Mouse (Mus musculus) liver, embryonic 16.5 days (tissue): Measurements from ENCODE around the gene Upk3bl. TPM values are rescaled to one million over a fixed set of nuclear protein-coding genes. Genes with fewer than 3 reads are reported as not detected.
A peak's percentile ranks its signal among the peaks of the same experiment; 100 is the strongest.

Experiments
- ATAC-seq: fragments of 200-750 bp; cut with Nextera tagmentation; 2 replicates; pipeline ENCODE4 v1.8.0; 2017; ENCODE audit warnings: low read depth, mild to moderate bottlenecking, moderate number of reproducible peaks, moderate library complexity
- H3K27ac ChIP-seq: fragments of 300-500 bp; sonication (generic); 2 replicates; pipeline ENCODE4 v1.5.1; 2014; ENCODE audit warnings: mild to moderate bottlenecking, low read length
- H3K27me3 ChIP-seq: fragments of 300-500 bp; sonication (generic); 2 replicates; pipeline ENCODE4 v1.6.1; 2014; ENCODE audit warnings: low read depth, low read length, mixed read lengths; ENCODE audit not compliant: control insufficient read depth, insufficient read depth
- H3K36me3 ChIP-seq: fragments of 300-500 bp; sonication (generic); 2 replicates; pipeline ENCODE4 v1.6.1; 2014; ENCODE audit warnings: mild to moderate bottlenecking; ENCODE audit not compliant: control insufficient read depth, insufficient read depth
- H3K4me1 ChIP-seq: fragments of 300-500 bp; sonication (generic); 2 replicates; pipeline ENCODE4 v1.6.1; 2014; ENCODE audit warnings: low read depth, low read length, mixed read lengths; ENCODE audit not compliant: control insufficient read depth
- H3K4me2 ChIP-seq: fragments of 300-500 bp; sonication (generic); 2 replicates; pipeline ENCODE4 v1.6.1; 2014; ENCODE audit warnings: low read depth, low read length, mixed read lengths
- H3K4me3 ChIP-seq: fragments of 300-500 bp; sonication (generic); 2 replicates; pipeline ENCODE4 v1.5.1; 2014; ENCODE audit warnings: low read depth, mild to moderate bottlenecking, low read length
- H3K9ac ChIP-seq: fragments of 300-500 bp; sonication (generic); 2 replicates; pipeline ENCODE4 v1.6.1; 2014; ENCODE audit warnings: low read depth, low read length
- H3K9me3 ChIP-seq: fragments of 300-500 bp; sonication (generic); replicated peaks from 2 replicates; pipeline ENCODE4 v1.6.1; 2016; ENCODE audit warnings: low read length; ENCODE audit not compliant: control insufficient read depth
- WGBS: fragments of 180-500 bp; shearing (Covaris S2); extraction: QIAGEN DNeasy Blood & Tissue Kit; methylation state at CpG from one replicate; pipeline ENCODE4 v1.1.7; 2014; ENCODE audit not compliant: insufficient replicate concordance; 5-methylcytosine and 5-hydroxymethylcytosine counted together
- polyA plus RNA-seq: library from polyadenylated mRNA; unstranded; fragments of >200 nt; fragmentation: Nextera tagmentation; extraction: Ambion mirVana; gene quantifications from 2 replicates; pipeline ENCODE4 v1.2.1, GENCODE M21; 2015

Upk3bl gene
- polyA plus RNA-seq: not detected in 2 replicates

DNA sequence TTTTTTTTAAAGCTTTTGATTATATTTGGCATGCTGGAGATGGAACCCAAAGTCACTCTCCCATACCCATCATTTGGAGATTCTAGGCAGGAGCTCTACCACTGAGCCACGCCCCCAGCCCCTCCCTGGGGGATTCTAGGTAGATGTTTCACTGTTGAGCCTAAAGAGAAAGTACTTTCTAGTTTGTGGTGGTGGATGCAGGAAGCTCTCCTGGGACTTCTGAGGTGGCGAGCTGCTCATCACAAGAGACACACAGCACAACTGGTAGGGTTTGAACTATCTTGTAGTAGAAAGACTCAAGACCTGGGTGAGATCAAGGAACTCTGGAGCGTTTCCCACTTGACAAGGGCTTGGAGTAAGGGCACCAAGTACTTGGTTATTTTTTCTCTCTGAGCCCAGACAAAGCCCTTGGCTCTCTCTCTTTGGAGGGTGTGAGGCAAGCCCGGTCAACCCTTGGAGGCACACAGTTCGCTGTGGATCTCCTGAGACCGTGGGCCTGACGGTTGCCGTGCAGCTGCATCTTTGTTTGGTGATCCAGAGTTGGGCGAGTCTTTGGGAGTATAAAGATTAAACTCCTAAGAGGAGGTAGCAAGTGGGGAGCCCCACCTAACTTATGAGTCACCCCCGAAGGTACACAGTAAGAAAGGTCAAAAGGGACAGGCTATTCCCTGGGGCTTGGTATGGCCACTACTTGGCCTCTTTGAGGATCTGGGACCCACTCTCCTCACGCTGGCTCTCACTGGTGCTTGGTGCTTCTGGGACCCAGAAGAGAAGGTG is at the start of gene Upk3bl:
TSS of gene Upk3bl (plus strand) at position 192 of the 777 bp plus-strand sequence.
- H3K4me1 ChIP-seq: no peaks in the 10 kb centered on the region
- no peaks in the 10 kb centered on the region for H3K9me3 ChIP-seq
- WGBS: 67% methylated on average over 11 of the region's 11 CpGs
- no peak within 1 kb of the TSS for H3K9ac ChIP-seq
- H3K27ac ChIP-seq: no peak within 1 kb of the TSS
- no peak within 1 kb of the TSS for H3K4me2 ChIP-seq
- no peaks in the 10 kb centered on the region for H3K36me3 ChIP-seq
- ATAC-seq: no peak
- peaks cover 2% of the 10 kb centered on the region; the same call in 1 of the 2 replicates for H3K27me3 ChIP-seq
- H3K4me3 ChIP-seq: no peak within 1 kb of the TSS

DNA sequence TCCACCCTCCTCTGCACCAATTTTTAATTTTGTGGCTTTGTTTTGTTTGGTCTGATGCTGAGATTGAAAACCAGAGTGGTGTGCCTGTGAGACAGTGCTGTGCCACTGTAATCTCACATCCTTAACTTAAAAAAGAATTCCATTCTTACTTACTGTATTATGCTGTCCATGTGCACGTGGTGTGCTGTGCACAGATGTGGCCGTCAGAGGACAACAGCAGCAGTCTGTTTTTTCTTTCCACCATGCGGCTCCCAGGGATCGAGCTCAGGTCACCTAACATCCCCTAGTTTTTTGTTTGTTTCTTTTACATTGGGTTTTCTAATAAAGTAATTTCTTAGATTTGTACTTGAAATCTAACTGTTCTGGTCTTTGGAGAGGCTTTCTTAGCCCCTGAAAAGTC is 49.8 kb upstream of the Upk3bl start:
- Histone ChIP-seq H3K27ac (no peak overlapping the region), H3K4me2 (no peak overlapping the region), H3K9ac (no peak overlapping the region), H3K4me1 (no peaks in the 10 kb centered on the region), H3K4me3 (no peak overlapping the region), H3K27me3 (no peaks in the 10 kb centered on the region), H3K36me3 (no peaks in the 10 kb centered on the region), H3K9me3 (no peaks in the 10 kb centered on the region)
- WGBS: 70% methylated on average over 4 of the region's 4 CpGs
- ATAC-seq: no peak

DNA sequence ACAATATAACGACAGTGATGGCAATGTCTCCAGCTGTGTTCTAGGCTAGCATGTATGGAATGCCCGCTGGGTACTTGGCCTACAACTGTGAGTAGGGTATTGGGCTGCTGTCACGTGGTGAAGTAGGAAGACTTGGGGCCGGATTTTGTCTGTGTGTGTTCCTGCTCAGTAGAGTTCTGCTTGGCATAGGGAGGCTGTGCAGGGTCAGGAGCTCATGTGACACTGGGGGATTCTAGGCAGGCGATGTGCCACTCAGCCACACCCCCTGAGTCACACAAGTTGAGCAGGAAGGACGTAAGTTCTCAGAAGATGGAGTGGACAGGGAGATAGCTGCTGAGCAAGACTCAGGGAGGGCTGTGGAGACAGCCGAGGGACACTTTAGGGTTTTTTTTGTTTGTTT is 46.5 kb upstream of the Upk3bl start:
- Histone ChIP-seq H3K4me2 (no peak overlapping the region), H3K36me3 (0 out of 2 replicates have a peak, but pooled peaks cover 4% of the 10 kb centered on the region), H3K4me1 (no peaks in the 10 kb centered on the region), H3K9ac (no peak overlapping the region), H3K27me3 (no peaks in the 10 kb centered on the region), H3K4me3 (no peak overlapping the region), H3K9me3 (no peaks in the 10 kb centered on the region), H3K27ac (no peak overlapping the region)
- WGBS: 59% methylated on average over 7 of the region's 7 CpGs
- no peak for ATAC-seq

DNA sequence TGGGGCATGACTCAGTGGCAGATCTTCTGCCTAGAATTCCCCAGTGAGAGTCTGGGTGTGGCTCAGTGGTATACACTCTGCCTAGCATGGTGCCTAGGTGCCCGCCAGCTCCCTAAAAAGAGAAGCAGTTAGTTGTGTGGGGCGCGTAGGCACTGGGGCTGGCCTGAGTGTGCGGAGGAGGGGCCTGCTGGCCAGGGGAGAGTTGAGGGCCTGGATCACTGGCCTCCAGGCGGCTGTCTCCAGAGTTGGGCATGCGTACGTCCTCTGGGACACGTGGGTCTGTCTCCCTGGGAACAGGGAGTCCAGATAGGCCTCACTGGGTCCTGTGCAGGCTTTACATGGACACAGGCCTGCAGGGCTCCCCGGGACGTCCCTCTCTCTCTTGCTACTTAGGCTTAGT is 39.4 kb upstream of the Upk3bl start:
- H3K9me3 ChIP-seq: no peaks in the 10 kb centered on the region
- H3K27ac ChIP-seq: no peak overlapping the region
- no peaks in the 10 kb centered on the region for H3K27me3 ChIP-seq
- no peak overlapping the region for H3K4me3 ChIP-seq
- H3K36me3 ChIP-seq: peaks cover 4% of the 10 kb centered on the region; the same call in 1 of the 2 replicates
- no peak overlapping the region for H3K4me2 ChIP-seq
- WGBS: 77% methylated on average over 10 of the region's 10 CpGs
- H3K4me1 ChIP-seq: peaks cover 2% of the 10 kb centered on the region
- no peak overlapping the region for H3K9ac ChIP-seq
- ATAC-seq: no peak

DNA sequence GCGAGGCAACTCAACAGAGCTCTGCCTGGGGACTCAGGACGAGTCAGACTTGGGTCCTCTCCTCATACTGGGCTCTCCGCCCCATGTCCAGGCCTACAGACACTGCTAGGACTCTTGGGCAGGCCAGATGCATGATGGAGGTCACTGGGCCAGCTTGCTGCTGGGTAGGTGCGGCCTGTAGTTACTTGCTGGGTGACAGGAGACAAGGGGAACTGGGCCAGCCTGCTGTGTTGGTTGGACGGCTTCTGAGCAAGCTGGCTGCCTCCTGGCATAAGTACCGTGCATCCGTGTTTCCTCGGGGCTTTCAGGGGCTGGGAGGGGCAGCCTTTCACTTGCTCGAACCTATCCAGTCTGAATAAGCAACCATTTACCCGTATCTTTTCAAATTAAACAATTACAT is 38.7 kb upstream of the Upk3bl start:
- Histone ChIP-seq H3K4me3 (no peak overlapping the region), H3K9ac (no peak overlapping the region), H3K4me1 (peaks cover 4% of the 10 kb centered on the region), H3K36me3 (peaks cover 4% of the 10 kb centered on the region; the same call in 1 of the 2 replicates), H3K4me2 (no peak overlapping the region), H3K9me3 (no peaks in the 10 kb centered on the region), H3K27ac (no peak overlapping the region), H3K27me3 (no peaks in the 10 kb centered on the region)
- 69% methylated on average over 10 of the region's 10 CpGs for WGBS
- ATAC-seq: no peak

DNA sequence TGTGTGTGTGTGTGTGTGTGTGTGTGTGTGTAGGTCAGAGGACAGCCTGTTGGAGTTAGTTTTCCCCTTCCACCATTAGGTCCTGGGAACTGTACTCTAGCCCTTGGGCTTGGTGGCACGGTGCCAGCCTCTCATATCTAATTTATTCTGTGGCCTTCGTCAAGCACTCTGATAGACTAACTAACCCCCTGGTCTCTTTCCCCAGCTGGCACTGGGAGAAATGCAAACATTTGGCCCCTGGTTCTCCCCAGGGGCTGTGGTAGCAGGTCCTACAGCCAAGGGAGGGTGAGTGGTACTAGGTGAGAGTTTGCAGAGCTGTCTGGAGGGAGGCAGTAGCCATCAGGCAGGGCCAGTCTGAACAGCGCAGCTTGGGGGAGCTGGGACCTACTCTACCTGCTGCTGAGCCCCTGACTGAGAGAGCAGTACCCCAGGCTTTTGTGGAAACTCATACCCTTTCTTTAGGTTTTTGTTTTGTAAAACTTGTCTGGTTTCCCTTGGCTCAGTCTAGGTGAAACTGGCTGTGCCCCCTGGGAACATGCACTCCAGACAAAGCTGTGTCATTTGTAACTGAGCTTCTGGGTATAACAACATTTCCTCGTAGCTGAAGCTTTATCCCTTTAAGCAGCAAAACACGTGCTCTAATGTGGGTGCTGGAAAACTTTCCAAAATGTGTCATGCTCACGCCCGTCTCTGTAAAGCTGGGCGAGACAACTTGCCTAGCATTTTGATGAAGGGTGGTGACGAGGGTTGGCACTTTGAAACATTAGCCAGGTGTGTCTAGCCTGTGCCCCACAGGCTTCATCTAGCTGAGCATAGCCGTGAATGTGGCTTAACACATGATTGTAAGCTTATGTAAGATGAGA is 38.0 kb upstream of the Upk3bl start:
- Histone ChIP-seq H3K27me3 (no peaks in the 10 kb centered on the region), H3K36me3 (peaks cover 4% of the 10 kb centered on the region; the same call in 1 of the 2 replicates), H3K27ac (no peak overlapping the region), H3K9me3 (no peaks in the 10 kb centered on the region), H3K9ac (no peak overlapping the region), H3K4me1 (peaks cover 4% of the 10 kb centered on the region), H3K4me2 (no peak overlapping the region), H3K4me3 (no peak overlapping the region)
- ATAC-seq: no peak
- WGBS: 72% methylated on average over 10 of the region's 10 CpGs

DNA sequence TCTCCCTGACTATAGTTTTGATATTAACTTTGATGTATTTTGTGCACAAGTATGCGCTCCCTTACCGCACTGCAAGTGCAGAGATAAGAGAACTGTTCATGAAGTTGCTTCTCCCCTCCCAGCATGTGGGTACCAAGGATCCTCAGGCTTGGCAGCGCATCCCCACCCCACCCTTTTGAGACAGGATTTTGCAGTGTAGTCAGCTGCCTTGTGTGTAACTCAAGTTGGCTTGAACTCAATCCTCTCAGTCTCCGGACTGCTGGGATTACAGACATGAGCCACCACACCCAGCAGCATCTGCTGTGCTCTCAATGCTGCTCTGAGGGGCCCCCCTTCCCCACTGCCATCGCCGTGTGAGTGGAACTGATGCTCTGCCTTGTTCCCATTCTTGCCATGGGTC is 37.0 kb upstream of the Upk3bl start:
- Histone ChIP-seq H3K9me3 (no peaks in the 10 kb centered on the region), H3K4me3 (no peak overlapping the region), H3K4me1 (peaks cover 4% of the 10 kb centered on the region), H3K4me2 (no peak overlapping the region), H3K27ac (no peak overlapping the region), H3K9ac (no peak overlapping the region), H3K27me3 (no peaks in the 10 kb centered on the region), H3K36me3 (peaks cover 4% of the 10 kb centered on the region; the same call in 1 of the 2 replicates)
- WGBS: 64% methylated on average over 6 of the region's 6 CpGs
- no peak for ATAC-seq

DNA sequence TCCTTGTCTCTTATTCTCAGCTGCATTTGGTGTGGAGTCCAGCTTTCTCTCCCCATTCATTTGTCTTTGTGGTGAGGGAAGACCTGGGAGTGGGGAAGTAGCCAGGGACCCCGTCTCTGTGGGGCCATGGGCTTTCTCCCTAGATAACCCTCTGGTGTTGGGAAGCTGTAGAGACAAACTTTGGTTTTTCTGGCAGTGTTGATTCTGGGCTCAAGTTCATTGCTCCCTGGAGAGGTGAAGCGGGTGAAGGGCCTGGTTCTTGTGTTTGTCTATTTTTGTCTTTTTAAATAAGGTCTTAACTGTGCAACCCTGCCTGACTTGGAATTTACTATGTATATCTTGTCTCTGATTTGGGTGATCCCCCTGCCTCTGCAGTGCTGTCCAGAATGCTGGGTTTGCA is 35.6 kb upstream of the Upk3bl start:
- 59% methylated on average over 2 of the region's 2 CpGs for WGBS
- no peak for ATAC-seq

DNA sequence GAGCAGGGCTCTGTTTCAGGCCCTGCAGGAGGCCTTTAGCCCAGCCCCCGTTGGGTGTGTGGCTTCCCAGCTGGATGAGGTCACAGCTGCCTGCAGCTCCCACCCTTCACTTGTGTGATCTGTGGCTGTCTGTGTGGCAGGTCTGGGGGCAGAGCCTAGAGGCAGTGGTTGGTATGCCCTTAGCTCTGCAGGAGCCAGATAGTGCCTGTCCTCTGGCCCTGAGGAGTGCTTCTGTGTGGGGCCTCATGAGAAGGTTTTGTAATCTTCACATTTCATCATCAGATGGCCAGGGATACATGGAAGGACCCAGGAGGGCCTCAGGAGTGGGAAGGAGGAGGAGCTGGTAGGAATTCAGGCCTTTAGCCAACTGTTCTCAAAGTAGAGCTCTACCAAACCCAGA is 34.4 kb upstream of the Upk3bl start:
- ATAC-seq: peak; percentile 32; the same call in 1 of the 2 replicates
- no peak overlapping the region for H3K27ac ChIP-seq
- H3K27me3 ChIP-seq: no peaks in the 10 kb centered on the region
- 33% methylated on average over 1 of the region's 1 CpGs for WGBS
- peaks cover 4% of the 10 kb centered on the region for H3K4me1 ChIP-seq
- H3K36me3 ChIP-seq: no peaks in the 10 kb centered on the region
- no peak overlapping the region for H3K9ac ChIP-seq
- no peak overlapping the region for H3K4me3 ChIP-seq
- no peaks in the 10 kb centered on the region for H3K9me3 ChIP-seq
- no peak overlapping the region for H3K4me2 ChIP-seq

More for the DNA sequence above, 35.6 kb upstream of the Upk3bl start:
- no peaks in the 10 kb centered on the region; the same call in 1 of the 2 replicates for H3K36me3 ChIP-seq
- H3K4me1 ChIP-seq: peaks cover 4% of the 10 kb centered on the region
- H3K27ac ChIP-seq: no peak overlapping the region
- no peaks in the 10 kb centered on the region for H3K9me3 ChIP-seq
- H3K9ac ChIP-seq: no peak overlapping the region
- H3K4me2 ChIP-seq: no peak overlapping the region
- H3K27me3 ChIP-seq: no peaks in the 10 kb centered on the region
- no peak overlapping the region for H3K4me3 ChIP-seq
